Mouse (Mus musculus) lung, embryonic 16.5 days (tissue): ENCODE results near the gene Bcar1. TPM values are rescaled to one million over a fixed set of nuclear protein-coding genes. Genes with fewer than 3 reads are reported as not detected.

Source experiments
- ATAC-seq: fragments of 200-750 bp; cut with Nextera tagmentation; 2 replicates; pipeline ENCODE4 v1.8.0; 2017; ENCODE audit warnings: low read depth, mild to moderate bottlenecking, moderate library complexity
- H3K27ac ChIP-seq: fragments of 300-500 bp; sonication (generic); 2 replicates; pipeline ENCODE4 v1.5.1; 2014; ENCODE audit warnings: mild to moderate bottlenecking, control low read depth, low read length
- H3K27me3 ChIP-seq: fragments of 300-500 bp; sonication (generic); 2 replicates; pipeline ENCODE4 v1.6.1; 2014; ENCODE audit warnings: low read depth, low read length, mixed read lengths; ENCODE audit not compliant: control insufficient read depth, insufficient read depth
- H3K36me3 ChIP-seq: fragments of 300-500 bp; sonication (generic); 2 replicates; pipeline ENCODE4 v1.6.1; 2014; ENCODE audit warnings: low read length; ENCODE audit not compliant: control insufficient read depth, insufficient read depth
- H3K4me1 ChIP-seq: fragments of 300-500 bp; sonication (generic); replicated peaks from 2 replicates; pipeline ENCODE4 v1.6.1; 2014; ENCODE audit warnings: low read length, mixed read lengths; ENCODE audit not compliant: control insufficient read depth, insufficient read depth
- H3K4me2 ChIP-seq: fragments of 300-500 bp; sonication (generic); 2 replicates; pipeline ENCODE4 v1.6.1; 2014; ENCODE audit warnings: low read depth, low read length, control low read depth
- H3K4me3 ChIP-seq: fragments of 300-500 bp; sonication (generic); 2 replicates; pipeline ENCODE4 v1.5.1; 2014; ENCODE audit warnings: mild to moderate bottlenecking, low read length, control low read depth
- H3K9ac ChIP-seq: fragments of 300-500 bp; sonication (generic); 2 replicates; pipeline ENCODE4 v1.6.1; 2014; ENCODE audit warnings: low read length, control low read depth
- H3K9me3 ChIP-seq: fragments of 300-500 bp; sonication (generic); 2 replicates; pipeline ENCODE4 v1.6.1; 2016; ENCODE audit warnings: low read length; ENCODE audit not compliant: control insufficient read depth
- WGBS: fragments of 180-500 bp; shearing (Covaris S2); extraction: QIAGEN DNeasy Blood & Tissue Kit; methylation state at CpG from one replicate; pipeline ENCODE4 v1.1.7; 2014; 5-methylcytosine and 5-hydroxymethylcytosine counted together
- microRNA-seq: library from miRNA; unstranded; fragments of <30 nt; microRNA quantifications from one replicate; pipeline ENCODE4, GENCODE M21; 2016
- polyA plus RNA-seq: library from polyadenylated mRNA; unstranded; fragments of >200 nt; fragmentation: Nextera tagmentation; extraction: Ambion mirVana; gene quantifications from 2 replicates; pipeline ENCODE4 v1.2.1, GENCODE M21; 2015

Bcar1 gene
- polyA plus RNA-seq, 1 experiment from 2014 or later = 52.1 TPM

DNA sequence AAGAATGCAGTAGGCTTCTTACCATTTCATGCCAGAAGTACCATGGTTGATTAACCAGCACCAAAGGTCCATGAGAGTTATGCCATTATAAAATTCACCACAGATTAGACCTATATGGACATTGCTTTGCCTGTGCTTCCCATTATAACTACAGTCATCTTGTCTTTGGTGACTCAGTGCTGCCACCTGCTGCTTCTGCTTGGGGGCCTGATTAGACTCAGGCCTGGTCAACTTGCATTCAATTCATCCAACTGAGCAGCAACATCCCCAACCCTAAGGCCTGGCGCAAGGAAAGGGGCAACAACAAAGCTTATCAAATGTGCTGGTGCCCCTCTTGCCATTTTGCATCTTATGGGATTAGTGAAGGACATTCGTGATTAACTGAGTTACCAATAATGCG lies 81.1 kb downstream of the Bcar1 start:
- WGBS = 83% methylated on average over 3 of the region's 3 CpGs
- H3K27ac ChIP-seq = no peak overlapping the region
- no peaks in the 10 kb centered on the region for H3K36me3 ChIP-seq
- no peak overlapping the region for H3K4me2 ChIP-seq
- peak; percentile 60; the same call in 1 of the 2 replicates for ATAC-seq
- H3K9ac ChIP-seq = no peak overlapping the region
- no peaks in the 10 kb centered on the region for H3K4me1 ChIP-seq
- H3K4me3 ChIP-seq = no peak overlapping the region
- H3K27me3 ChIP-seq = no peaks in the 10 kb centered on the region
- no peaks in the 10 kb centered on the region for H3K9me3 ChIP-seq

Small RNA genes lying within 50 kb of the gene (microRNA-seq; reads per million reads assigned to microRNA genes)
- not detected for gene Mir7076

Other genes with a start within 250 kb of the Bcar1 start
- gene Wdr59, start 221.7 kb downstream of the Bcar1 start, polyA plus RNA-seq = 6.1 and 6.8 TPM in 2 replicates
- 18.3 and 19.0 TPM in 2 replicates for gene Znrf1, start 207.7 kb downstream of the Bcar1 start, polyA plus RNA-seq
- gene Ldhd, start 113.4 kb downstream of the Bcar1 start, polyA plus RNA-seq = 1.1 and 1.6 TPM in 2 replicates
- gene Zfp1, start 100.4 kb downstream of the Bcar1 start, polyA plus RNA-seq = 19.8 and 19.9 TPM in 2 replicates
- gene Ctrb1, start 52.8 kb downstream of the Bcar1 start, polyA plus RNA-seq = 1.2 TPM in 1 of 2 replicates, not detected in the other
- 193 and 203 TPM in 2 replicates for gene Cfdp1, start 110.5 kb upstream of the Bcar1 start, polyA plus RNA-seq
- gene Tmem170, start 132.9 kb upstream of the Bcar1 start, polyA plus RNA-seq = 10.1 and 10.9 TPM in 2 replicates
- gene Chst5, start 166.6 kb upstream of the Bcar1 start, polyA plus RNA-seq = 14.2 and 15.4 TPM in 2 replicates
- gene Tmem231, start 190.1 kb upstream of the Bcar1 start, polyA plus RNA-seq = 17.5 and 19.6 TPM in 2 replicates
- 195 and 218 TPM in 2 replicates for gene Gabarapl2, start 196.9 kb upstream of the Bcar1 start, polyA plus RNA-seq
- 7.5 and 8.8 TPM in 2 replicates for gene Adat1, start 248.5 kb upstream of the Bcar1 start, polyA plus RNA-seq